Mouse (Mus musculus) stomach, postnatal 0 days (tissue): Measurements from ENCODE around the gene Gm34302.

ENCODE experiments used
- CTCF ChIP-seq: IDR thresholded peaks from 2 replicates; pipeline ENCODE4 v1.5.1; 2016; ENCODE audit warnings: antibody characterized with exemption, low read depth, mild to moderate bottlenecking, moderate library complexity
- EP300 ChIP-seq: optimal IDR thresholded peaks from 2 replicates; pipeline ENCODE3; 2016; ENCODE audit warnings: antibody characterized with exemption

DNA sequence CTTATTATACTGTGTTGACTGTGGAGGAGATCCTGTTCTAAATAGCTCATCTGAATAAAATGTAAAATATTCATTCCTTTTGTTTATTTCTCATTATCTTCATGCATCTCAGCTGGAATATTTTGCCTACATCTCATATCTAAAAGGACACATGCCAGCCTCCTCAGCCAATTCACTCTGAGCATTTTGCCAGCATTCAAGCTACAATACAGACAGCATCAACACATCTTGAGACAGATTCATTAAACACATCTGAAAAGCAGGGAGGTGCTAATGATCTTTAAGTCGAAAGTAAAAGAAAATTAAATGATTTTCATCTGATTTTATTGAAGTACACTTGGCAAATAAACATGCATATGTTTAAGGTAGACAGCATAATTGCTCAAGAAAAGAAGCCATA, 48.2 kb upstream of the Gm34302 start:
- no peak for TF ChIP-seq CTCF
- TF ChIP-seq EP300 = no peak
